Mouse (Mus musculus) ES-Bruce4 (cell line): ENCODE measurements around the gene Polr3gl. TPM values are rescaled to one million over a fixed set of nuclear protein-coding genes. Genes with fewer than 3 reads are reported as not detected.
A peak's percentile ranks its signal among the peaks of the same experiment; 100 is the strongest.

Experiments
- H3K27ac ChIP-seq: 2 replicates; pipeline ENCODE4 v1.5.1; 2012; ENCODE audit warnings: low read length, inconsistent platforms; ENCODE audit not compliant: insufficient read depth
- H3K27me3 ChIP-seq: 2 replicates; pipeline ENCODE4 v1.6.1; 2012; ENCODE audit warnings: mild to moderate bottlenecking, low read length, inconsistent platforms; ENCODE audit not compliant: control insufficient read depth, poor library complexity, insufficient read depth, severe bottlenecking
- H3K36me3 ChIP-seq: 2 replicates; pipeline ENCODE4 v1.6.1; 2012; ENCODE audit warnings: inconsistent platforms, mild to moderate bottlenecking, low read length, moderate library complexity; ENCODE audit not compliant: control insufficient read depth, poor library complexity, insufficient read depth, severe bottlenecking
- H3K4me1 ChIP-seq: one replicate; pipeline ENCODE4 v1.8.1; 2011; ENCODE audit warnings: low read length; ENCODE audit not compliant: control insufficient read depth, insufficient read depth
- H3K4me3 ChIP-seq: 2 replicates; pipeline ENCODE4 v1.5.1; 2011; ENCODE audit warnings: low read depth, mild to moderate bottlenecking, low read length
- H3K9ac ChIP-seq: 2 replicates; pipeline ENCODE4 v1.6.1; 2012; ENCODE audit warnings: low read depth, mild to moderate bottlenecking, inconsistent platforms; ENCODE audit not compliant: poor library complexity, severe bottlenecking
- H3K9me3 ChIP-seq: replicated peaks from 2 replicates; pipeline ENCODE4 v1.6.1; 2012; ENCODE audit warnings: mild to moderate bottlenecking, low read length, inconsistent platforms; ENCODE audit not compliant: control insufficient read depth, poor library complexity, insufficient read depth, severe bottlenecking
- CTCF ChIP-seq: IDR thresholded peaks from one replicate; pipeline ENCODE4 v1.8.1; 2011; ENCODE audit warnings: low read depth, low read length
- EP300 ChIP-seq: IDR thresholded peaks from 2 replicates; pipeline ENCODE4 v1.6.1; 2011; ENCODE audit warnings: low read depth, low read length; ENCODE audit not compliant: insufficient read depth
- POLR2A ChIP-seq: IDR thresholded peaks from one replicate; pipeline ENCODE4 v1.8.1; 2011; ENCODE audit warnings: low read length; ENCODE audit not compliant: insufficient read depth
- polyA plus RNA-seq: library from polyadenylated mRNA; stranded (reverse); fragments of >200 nt; gene quantifications from 2 replicates; pipeline ENCODE4 v1.2.4, GENCODE M21; 2011; ENCODE audit warnings: low read depth; ENCODE audit not compliant: missing spikeins, insufficient read depth, insufficient read length

Polr3gl gene
- polyA plus RNA-seq, 1 experiment: 16.2 TPM

DNA sequence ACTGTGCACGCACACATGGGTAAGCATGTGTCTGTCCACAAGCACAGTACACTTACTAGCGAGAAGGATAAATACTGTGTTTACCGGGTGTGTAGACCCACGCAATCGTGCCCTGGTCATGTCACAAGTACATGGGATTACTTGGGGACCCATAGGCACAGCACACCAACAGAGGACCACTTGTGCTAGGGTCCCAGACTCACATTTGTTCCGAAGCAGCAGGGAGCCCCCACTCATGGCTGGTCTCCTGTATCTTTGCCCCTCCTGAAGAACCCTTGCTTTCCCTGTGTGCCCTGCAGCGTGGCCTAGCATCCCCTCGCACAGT is 5.0 kb upstream of the Polr3gl start:
- Histone ChIP-seq H3K36me3 (no peaks in the 10 kb centered on the region), H3K9ac (peak overlapping the region; percentile 19; the same call in 1 of the 2 replicates), H3K27ac (no peak overlapping the region), H3K4me3 (peak overlapping the region; percentile 56; the same call in 1 of the 2 replicates), H3K9me3 (no peaks in the 10 kb centered on the region), H3K4me1 (no peaks in the 10 kb centered on the region), H3K27me3 (no peaks in the 10 kb centered on the region)
- TF ChIP-seq CTCF (no peak), POLR2A (no peak), EP300 (no peak)

GRCm38 (mm10) chr3:96598156-96599068 is 4.4 kb upstream of the Polr3gl start:
- Histone ChIP-seq H3K36me3 (no peaks in the 10 kb centered on the region), H3K9me3 (no peaks in the 10 kb centered on the region), H3K4me1 (no peaks in the 10 kb centered on the region), H3K9ac (peak overlapping the region; percentile 19), H3K27me3 (no peaks in the 10 kb centered on the region), H3K4me3 (peak overlapping the region; percentile 56), H3K27ac (no peak overlapping the region)
- TF ChIP-seq POLR2A: no peak
- TF ChIP-seq EP300: no peak
- TF ChIP-seq CTCF: no peak

DNA sequence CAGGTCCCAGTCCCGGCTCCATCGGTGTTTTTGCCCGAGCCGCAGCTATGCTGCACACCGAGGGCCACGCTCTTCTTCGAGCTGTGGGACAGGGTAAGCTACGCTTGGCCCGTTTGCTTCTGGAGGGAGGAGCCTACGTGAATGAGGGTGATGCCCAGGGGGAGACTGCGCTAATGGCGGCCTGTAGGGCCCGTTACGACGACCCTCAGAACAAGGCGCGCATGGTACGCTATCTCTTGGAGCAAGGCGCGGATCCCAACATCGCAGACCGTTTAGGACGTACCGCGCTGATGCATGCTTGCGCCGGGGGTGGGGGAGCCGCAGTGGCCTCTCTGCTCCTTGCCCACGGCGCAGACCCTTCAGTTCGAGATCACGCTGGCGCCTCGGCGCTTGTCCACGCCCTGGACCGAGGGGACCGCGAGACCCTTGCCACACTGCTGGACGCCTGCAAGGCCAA is 3.5 kb upstream of the Polr3gl start:
- no peak overlapping the region for H3K27ac ChIP-seq
- no peaks in the 10 kb centered on the region for H3K4me1 ChIP-seq
- peak overlapping the region; percentile 56 for H3K4me3 ChIP-seq
- no peaks in the 10 kb centered on the region for H3K36me3 ChIP-seq
- H3K9ac ChIP-seq: peak overlapping the region; percentile 19
- no peaks in the 10 kb centered on the region for H3K9me3 ChIP-seq
- no peaks in the 10 kb centered on the region for H3K27me3 ChIP-seq
- no peak for TF ChIP-seq EP300
- TF ChIP-seq POLR2A: no peak
- TF ChIP-seq CTCF: no peak

- peak overlapping the region; percentile 19 for H3K9ac ChIP-seq
- peak overlapping the region; percentile 56 for H3K4me3 ChIP-seq
- no peaks in the 10 kb centered on the region for H3K9me3 ChIP-seq
- H3K36me3 ChIP-seq: no peaks in the 10 kb centered on the region
- H3K27me3 ChIP-seq: no peaks in the 10 kb centered on the region
- TF ChIP-seq POLR2A (no peak), CTCF (no peak), EP300 (no peak)
- no peak overlapping the region for H3K27ac ChIP-seq
- H3K4me1 ChIP-seq: no peaks in the 10 kb centered on the region
Measured at GRCm38 (mm10) chr3:96596855-96597254, 2.9 kb upstream of the Polr3gl start.

- Histone ChIP-seq H3K36me3 (no peaks in the 10 kb centered on the region), H3K27ac (no peak within 1 kb of the TSS), H3K9me3 (no peaks in the 10 kb centered on the region), H3K4me1 (no peaks in the 10 kb centered on the region), H3K27me3 (no peaks in the 10 kb centered on the region), H3K9ac (peak within 1 kb of the TSS; percentile 19), H3K4me3 (peak within 1 kb of the TSS; percentile 56)
- no peak for TF ChIP-seq POLR2A
- TF ChIP-seq EP300: no peak
- no peak for TF ChIP-seq CTCF
Measured at GRCm38 (mm10) chr3:96596228-96596707, 2.3 kb upstream of the Polr3gl start, which contains the start of gene Ankrd34a. Gene Ankrd34a (plus strand): TSS chr3:96596636.

GRCm38 (mm10) chr3:96595661-96596060 is 1.7 kb upstream of the Polr3gl start:
- TF ChIP-seq EP300 (no peak), POLR2A (no peak), CTCF (no peak)
- no peaks in the 10 kb centered on the region for H3K9me3 ChIP-seq
- H3K9ac ChIP-seq: no peak overlapping the region
- H3K36me3 ChIP-seq: no peaks in the 10 kb centered on the region
- peaks cover 1% of the 10 kb centered on the region for H3K4me1 ChIP-seq
- H3K27ac ChIP-seq: no peak overlapping the region
- no peak overlapping the region for H3K4me3 ChIP-seq
- H3K27me3 ChIP-seq: no peaks in the 10 kb centered on the region
